Mouse (Mus musculus) heart, postnatal 0 days (tissue): ENCODE results near the gene Igf2bp3.

ENCODE experiments used
- CTCF ChIP-seq: IDR thresholded peaks from 2 replicates; pipeline ENCODE4 v1.5.1; 2016; ENCODE audit warnings: antibody characterized with exemption, control low read depth, low read depth
- EP300 ChIP-seq: IDR thresholded peaks from 2 replicates; pipeline ENCODE4 v1.6.1; 2016; ENCODE audit warnings: antibody characterized with exemption, low read depth

DNA sequence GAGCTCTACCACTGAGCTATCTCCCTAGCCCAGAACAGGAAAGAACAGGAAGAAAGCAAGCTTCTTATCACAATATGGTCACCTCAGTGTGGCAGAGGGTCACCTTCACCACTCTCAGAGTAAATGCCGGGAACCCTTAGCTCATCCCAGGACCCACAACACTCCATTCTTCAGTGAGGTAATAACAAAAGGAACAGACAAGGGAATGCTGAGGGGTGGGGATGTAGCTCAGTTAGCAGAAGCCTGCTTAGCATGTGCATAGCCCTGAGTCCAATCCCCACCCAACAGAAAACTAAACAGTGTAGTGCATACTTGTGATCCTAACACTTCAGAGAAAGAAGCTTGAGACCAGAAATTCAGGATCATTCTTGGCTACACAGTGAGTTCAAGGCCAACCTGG lies 115.7 kb downstream of the Igf2bp3 start:
- TF ChIP-seq CTCF (no peak), EP300 (no peak)
